Mouse (Mus musculus): ENCODE data around the gene Slc10a1.
A peak's percentile ranks its signal among the peaks of the same experiment; 100 is the strongest.
"Not testable (repeated sequence)": the region's sequence is repeated elsewhere in the genome, so short reads cannot be mapped to it uniquely, and the experiment has no call there.

Gene Slc10a1

GRCm38 (mm10) chr12:80966059-80966838 is 2.3 kb downstream of the Slc10a1 start:
- no peak for DNase-seq (ENCODE audit: low spot score in 2 of 2)

- no peak for DNase-seq (ENCODE audit: low spot score in 2 of 2)
These were observed 5.9 kb downstream of the Slc10a1 start for GRCm38 (mm10) chr12:80962566-80962965.

DNA sequence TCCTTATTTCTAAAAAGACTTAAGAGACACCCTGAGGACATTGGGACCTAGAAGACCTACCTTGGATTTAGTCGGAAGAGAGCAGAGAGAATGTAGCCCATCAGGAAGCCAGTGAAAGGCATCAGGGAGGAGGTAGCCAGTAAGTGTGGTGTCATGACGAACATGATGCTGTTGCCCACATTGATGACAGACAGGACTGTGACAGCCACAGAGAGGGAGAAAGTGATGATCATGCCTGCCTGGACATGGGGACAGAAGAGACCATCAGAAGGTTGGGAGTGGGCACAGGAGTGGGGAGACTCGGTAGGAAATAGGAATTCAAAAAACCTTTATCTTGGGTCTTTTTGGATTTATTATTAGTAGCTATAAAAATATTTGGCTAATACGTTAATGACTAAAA is 10.5 kb downstream of the Slc10a1 start:
- DNase-seq (ENCODE audit: low spot score in 2 of 2) = no peak

- no peak for DNase-seq (ENCODE audit: low spot score in 2 of 2)
These were observed 12.5 kb downstream of the Slc10a1 start for GRCm38 (mm10) chr12:80956039-80956438.

DNA sequence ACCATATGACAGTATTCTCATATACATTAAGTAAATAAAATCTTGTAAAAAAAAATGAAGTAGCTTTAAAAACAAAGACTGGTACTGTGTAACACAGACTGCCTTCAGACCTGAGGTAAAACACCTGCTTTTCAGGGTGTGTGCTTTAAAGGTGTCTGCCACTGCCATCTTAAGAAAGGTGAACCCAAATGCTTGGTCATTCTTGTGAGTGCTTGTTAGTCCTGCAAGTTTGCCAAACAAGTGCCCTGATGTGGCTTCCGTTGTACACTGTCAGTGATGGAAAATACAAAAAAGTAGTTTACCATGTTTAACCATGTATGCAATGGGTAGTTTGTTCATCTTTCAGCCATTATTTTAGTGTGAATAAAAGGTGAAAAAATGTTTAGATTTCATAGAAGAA is 16.0 kb downstream of the Slc10a1 start:
- DNase-seq (ENCODE audit: low spot score in 2 of 2) = no peak

DNA sequence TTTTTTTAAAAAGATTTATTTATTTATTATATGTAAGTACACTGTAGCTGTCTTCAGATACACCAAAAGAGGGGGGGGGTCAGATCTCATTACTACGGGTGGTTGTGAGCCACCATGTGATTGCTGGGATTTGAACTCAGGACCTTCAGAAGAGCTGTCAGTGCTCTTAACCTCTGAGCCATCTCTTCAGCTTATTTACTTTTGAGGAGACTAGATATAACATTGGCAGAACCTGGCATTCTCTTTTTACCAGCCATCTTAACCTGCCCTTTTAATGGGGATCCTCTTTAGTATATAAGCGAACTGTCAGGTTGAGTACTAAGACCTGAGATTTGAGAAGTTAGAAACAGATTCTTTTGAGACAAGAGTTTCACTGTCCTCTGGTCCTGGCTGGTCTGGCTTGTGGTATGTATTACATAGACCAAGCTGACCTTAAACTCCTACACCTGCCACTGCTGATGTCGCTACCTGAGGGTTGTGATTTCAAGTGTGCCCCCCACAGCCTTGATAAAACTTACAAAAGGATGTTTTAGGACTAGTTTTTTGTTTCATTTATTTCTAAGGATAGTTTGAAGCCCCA is 16.8 kb downstream of the Slc10a1 start:
- DNase-seq (ENCODE audit: low spot score in 2 of 2) = no peak

- not testable (repeated sequence) for DNase-seq (ENCODE audit: low spot score in 2 of 2)
These were observed 18.9 kb downstream of the Slc10a1 start for GRCm38 (mm10) chr12:80949603-80950002.

GRCm38 (mm10) chr12:80948202-80948601 is 20.3 kb downstream of the Slc10a1 start:
- no peak for DNase-seq (ENCODE audit: low spot score in 2 of 2)

DNA sequence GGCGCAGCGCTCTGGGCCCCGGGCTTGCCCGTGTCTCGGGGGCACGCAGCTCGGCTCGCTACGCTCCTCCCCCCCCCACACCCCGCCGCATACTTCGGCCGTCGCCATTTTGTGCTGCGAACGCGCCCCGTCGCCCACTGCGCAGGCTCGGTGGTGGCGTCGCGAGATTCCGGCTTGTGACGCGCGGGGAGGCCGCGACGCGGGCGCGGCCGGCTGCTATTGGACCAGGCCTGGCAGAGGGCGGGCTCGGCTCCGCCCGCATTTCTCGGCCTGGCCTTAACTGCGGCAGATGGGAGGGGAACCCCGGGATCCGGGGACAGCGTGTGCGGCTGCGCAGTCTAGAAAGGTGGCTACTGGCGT is 22.5 kb downstream of the Slc10a1 start:
- peak; percentile 89 to 93 for DNase-seq (ENCODE audit: low spot score in 2 of 2)

DNA sequence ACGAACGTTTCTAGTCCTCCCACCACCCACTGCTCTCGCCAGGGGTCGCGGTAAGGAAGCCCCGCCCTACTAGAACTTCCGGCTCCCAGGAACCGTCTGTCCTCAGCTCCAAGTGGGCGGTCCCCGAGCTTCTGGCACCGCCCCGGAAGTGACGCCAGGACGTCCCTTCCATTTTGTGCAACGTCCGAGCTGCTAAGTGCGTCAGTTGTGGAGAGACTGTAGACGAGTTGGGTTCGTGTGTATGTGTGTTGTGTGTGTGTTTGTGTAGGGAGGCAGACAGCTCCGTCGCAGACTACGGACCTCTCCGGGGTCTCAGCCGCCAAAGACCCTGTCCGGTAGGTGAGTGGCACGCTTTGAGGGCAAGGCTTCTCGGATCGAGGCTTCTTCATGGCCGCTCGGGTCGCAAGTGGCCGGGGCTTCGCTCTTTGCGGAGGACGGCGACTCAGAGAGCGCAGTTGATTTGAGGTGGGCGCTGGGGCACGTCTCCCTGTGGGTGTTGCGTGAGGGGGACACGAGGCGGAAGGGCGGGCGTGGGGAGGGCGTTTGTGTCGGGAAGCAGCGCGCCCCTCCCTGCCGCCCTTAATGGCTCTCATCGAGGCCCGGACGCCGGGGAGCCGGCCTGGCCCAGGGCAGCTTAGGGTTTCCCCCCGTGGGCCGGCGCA is 23.0 kb downstream of the Slc10a1 start, which contains the start of gene Srsf5:
TSS of gene Srsf5 (plus strand) at position 171 of the 662 bp plus-strand sequence.
- peak; percentile 97 to 99 for DNase-seq (ENCODE audit: low spot score in 2 of 2)

DNA sequence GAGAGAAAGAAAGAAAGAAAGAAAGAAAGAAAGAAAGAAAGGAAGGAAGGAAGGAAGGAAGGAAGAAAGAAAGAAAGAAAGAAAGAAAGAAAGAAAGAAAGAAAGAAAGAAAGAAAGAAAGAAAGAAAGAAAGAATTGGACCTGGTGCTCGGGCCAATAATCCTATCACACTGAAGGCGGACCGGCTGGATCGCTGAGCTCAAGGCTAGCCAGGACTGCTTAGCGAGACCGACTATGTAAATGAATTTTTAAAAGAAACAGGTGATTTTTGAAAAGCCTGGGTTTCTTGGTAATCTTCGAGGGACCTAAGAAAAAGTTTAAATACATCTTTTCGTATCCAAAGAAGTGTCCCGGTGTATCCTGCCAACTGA is 23.6 kb downstream of the Slc10a1 start:
- DNase-seq (ENCODE audit: low spot score in 2 of 2) = not testable (repeated sequence)

DNA sequence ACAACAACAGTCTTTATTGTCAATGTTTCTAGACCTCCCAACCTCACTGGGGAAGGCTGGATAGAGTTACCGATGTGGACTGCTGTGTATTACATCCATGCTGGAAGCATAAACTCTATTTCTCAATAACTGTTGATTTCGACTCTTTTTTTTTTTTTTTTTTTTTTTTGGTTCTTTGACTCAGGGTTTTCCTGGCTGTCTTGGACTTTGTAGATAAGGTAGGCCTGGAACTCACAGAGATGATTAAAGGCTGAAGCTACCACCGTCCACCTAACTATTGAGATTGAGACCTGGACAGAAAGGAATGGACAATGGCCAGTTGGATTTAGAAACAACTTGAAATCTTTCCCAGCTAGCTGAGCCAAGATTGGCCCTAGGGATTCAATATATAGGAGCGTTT is 24.3 kb downstream of the Slc10a1 start:
- DNase-seq (ENCODE audit: low spot score in 2 of 2) = no peak

GRCm38 (mm10) chr12:80943395-80943794 is 25.1 kb downstream of the Slc10a1 start:
- DNase-seq (ENCODE audit: low spot score in 2 of 2) = no peak

GRCm38 (mm10) chr12:80941886-80942285 is 26.6 kb downstream of the Slc10a1 start:
- DNase-seq (ENCODE audit: low spot score in 2 of 2) = no peak

GRCm38 (mm10) chr12:80939165-80939564 is 29.3 kb downstream of the Slc10a1 start:
- DNase-seq (ENCODE audit: low spot score in 2 of 2) = no peak

DNA sequence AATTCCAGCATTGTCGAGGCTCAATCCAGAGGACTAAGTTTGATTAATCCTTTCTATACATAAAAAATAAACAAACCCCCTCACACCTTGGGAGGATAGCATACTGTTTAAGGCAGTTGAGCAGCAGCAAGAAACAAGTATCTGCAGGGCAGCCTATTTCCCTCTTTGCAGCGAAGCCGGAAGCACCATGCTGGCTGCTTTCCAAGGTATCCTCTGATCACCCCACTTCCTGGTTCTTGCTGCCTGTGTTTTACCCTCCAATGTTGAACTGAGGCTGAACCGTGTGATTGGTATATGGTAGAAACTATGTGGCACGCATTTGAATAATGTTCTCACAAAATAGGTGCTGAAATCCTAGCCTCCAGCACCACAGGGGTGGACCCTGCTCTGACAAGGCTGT is 29.9 kb downstream of the Slc10a1 start:
- peak in 1 of 2 experiments; percentile 39 for DNase-seq (ENCODE audit: low spot score in 2 of 2)

DNA sequence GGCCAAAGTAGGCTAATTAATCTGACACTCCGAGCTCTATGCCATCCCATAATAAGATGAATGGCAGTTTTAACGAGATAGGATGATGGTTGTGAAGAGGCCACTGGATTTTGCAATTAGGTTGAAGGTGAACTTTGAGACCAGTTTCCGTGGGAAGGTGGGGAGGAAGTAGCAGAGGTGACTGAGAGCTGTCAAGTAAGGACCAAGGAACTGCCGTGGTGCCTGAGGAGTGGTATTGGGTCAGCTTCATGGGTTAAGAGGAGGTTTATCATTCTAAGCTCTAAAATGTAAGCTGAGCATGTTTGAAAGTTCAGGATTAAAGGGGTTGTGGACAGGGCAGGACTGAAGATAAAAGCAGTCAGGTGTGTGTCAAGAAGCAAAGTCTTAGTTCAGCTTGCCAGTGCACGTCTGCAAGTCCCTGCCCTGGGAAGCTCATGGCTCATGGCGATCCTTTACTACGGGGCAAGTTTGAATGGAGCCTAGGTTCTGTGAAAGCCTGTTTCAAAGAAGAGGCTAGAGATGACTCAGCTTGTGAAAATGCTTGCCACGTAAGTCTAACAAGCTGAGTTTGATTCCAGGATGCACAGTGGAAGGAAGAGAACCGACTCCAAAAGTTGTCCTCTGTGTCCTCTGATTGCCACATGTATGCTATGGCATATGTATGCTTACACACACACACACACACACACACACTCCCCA is 31.0 kb downstream of the Slc10a1 start:
- no peak for DNase-seq (ENCODE audit: low spot score in 2 of 2)

DNA sequence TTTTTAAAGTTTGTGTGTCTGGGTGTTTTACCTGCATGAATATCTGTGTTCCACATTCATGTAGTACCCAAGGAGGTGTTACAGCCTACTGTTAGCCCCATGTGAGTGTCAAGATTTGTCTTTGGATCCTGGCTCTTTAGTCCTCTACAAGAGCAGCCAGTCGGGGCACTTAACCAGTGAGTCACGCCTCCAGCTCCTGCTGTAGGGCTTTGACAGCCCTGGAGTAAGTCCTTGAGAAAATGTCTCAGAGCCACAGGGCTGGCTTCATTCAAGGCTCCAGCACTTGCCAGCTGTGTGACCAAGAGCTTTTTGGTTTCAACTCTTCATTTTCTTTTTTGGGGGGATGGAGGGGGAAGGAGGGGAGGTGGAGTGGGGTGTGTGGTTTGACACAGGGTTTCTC is 31.8 kb downstream of the Slc10a1 start:
- DNase-seq (ENCODE audit: low spot score in 2 of 2) = no peak

DNA sequence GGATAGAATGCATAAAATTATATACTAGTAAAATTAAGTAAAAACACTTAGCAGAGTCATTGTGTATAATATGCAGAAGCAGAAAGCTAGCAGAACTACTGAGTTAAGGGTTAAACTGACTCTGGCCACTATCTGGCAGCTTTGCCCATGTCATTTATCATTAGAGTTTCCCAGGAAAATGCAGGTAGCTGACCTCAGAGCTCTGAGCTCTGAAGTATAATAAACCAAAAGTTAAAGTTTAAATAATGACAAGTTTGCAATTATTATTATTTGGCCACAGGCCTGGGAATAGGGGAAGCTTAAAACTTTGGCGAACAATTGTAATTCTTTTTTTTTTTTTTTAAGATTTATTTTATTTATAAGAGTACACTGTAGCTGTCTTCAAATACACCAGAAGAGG is 35.6 kb downstream of the Slc10a1 start:
- no peak for DNase-seq (ENCODE audit: low spot score in 2 of 2)

DNA sequence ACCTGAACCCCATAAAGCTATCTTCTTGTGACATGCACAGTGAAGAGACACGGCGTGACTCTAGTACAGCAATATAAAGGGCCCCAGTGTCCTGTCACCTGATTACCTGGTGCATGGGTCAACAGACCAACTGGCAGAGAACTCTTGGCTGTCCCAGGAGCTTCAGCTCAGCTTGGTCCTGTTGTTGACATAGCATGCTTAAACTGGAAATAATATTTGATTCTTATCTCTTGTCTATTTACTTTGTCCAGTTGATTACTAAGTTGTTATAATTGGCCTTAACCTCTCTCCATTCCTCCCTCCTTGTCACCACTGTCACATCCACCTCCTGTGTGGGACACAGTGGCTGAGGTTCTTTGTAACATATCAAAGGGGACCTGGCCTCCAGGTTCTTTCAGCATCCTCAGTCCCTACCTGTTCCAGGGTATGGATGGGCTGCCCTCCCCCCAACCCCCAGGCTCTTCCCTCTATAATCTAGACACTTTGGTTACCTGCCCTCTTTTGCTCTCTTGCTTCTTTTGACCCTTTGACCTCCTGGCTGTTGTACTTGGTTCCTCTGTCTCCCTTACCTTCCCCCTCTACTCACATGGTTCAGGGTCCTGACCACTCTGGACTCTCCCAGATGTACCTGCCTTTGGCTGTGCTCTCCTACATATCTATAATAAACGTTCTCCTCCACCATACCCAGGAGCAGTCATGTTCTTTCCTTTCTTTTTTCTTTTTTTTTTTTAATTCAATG is 36.9 kb downstream of the Slc10a1 start:
- DNase-seq (ENCODE audit: low spot score in 2 of 2) = no peak

DNA sequence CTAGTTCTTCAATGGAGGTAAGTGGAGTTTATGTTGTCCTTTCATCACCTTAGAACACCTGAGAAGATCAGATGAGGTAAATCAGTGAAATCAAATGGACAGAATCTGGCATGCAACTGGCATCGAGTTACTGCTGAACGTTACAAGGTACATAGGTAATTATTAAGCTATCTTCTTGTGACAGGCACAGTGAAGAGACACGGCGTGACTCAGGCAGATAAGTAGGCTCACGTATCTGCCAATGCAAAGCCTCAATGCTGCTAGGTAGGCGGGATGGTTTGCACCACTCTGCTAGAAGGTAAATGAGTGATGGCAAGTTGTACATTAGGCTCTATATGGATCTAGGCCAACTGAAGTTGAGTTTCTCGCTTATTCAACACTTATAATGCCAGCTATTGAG is 38.4 kb downstream of the Slc10a1 start:
- DNase-seq (ENCODE audit: low spot score in 2 of 2) = no peak

DNA sequence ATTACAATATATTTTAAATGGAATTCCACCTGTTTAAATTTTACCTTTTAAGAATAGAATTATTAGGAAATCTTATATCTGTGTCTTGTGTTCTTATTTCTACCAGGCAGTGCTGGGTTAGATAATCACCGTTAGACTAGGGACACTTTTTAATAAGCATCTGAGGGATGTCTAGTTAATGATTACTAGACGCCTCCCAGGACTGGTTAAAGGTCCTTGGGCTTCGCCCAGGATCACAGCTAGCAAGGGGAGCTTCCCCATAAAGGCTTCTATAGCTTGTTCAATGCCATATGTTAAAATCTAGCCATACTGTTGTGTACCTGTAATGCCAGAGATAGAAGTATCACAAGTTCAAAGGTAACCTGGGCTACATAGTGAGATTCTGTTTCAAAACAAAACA is 39.6 kb downstream of the Slc10a1 start:
- no peak for DNase-seq (ENCODE audit: low spot score in 2 of 2)

Measured in urinary bladder, adult 18-20 months (tissue).